Mouse (Mus musculus): Measurements from ENCODE around the gene Ctf1. TPM values are rescaled to one million over a fixed set of nuclear protein-coding genes. Genes with fewer than 3 reads are reported as not detected.

Ctf1 gene
- total and polyA plus RNA-seq, 2 experiments from 2014 or later: 3.8 to 6.5 TPM

GRCm38 (mm10) chr7:127759716-127760115, 47.2 kb downstream of the Ctf1 start:
- Histone ChIP-seq H3K9me3 (ENCODE audit: low read length) (no peaks in the 10 kb centered on the region), H3K36me3 (ENCODE audit: insufficient read depth) (peaks cover 55% of the 10 kb centered on the region), H3K4me2 (ENCODE audit: low read depth) (no peak overlapping the region), H3K4me3 (ENCODE audit: low read depth, low read length) (no peak overlapping the region), H3K27ac (ENCODE audit: low read depth, low read length) (no peak overlapping the region), H3K4me1 (ENCODE audit: insufficient read depth) (no peaks in the 10 kb centered on the region), H3K27me3 (ENCODE audit: insufficient read depth, low read length) (no peaks in the 10 kb centered on the region), H3K9ac (no peak overlapping the region)
- DNase-seq (no peak), ATAC-seq (no peak)
- TF ChIP-seq CTCF (IDR thresholded peaks at IDR 0.05; ENCODE audit: low read depth): no peak
- WGBS: 79% methylated on average over 6 of the region's 6 CpGs

DNA sequence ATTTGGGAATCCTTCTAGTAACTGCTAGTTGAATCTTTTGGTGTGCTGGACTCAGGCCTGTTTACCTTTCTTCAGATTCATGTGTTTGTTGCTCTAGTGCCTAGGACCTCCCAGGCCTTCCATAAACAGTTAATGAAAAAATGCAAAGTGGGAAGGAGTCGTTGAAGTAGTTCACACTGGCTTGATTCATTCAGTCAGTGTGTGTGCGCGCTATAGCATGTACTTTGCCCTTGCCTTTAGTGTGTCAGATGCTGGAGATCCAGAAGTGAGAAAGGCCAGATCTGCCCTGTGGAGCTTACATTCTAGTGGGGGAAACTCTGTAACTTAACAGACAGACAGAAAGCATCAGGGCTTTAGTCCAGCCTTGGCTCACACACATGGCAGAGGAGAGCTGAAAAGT, 47.9 kb downstream of the Ctf1 start:
- TF ChIP-seq CTCF (IDR thresholded peaks at IDR 0.05; ENCODE audit: low read depth): no peak
- H3K4me3 ChIP-seq (ENCODE audit: low read depth, low read length): no peak overlapping the region
- 85% methylated on average over 3 of the region's 3 CpGs for WGBS

DNA sequence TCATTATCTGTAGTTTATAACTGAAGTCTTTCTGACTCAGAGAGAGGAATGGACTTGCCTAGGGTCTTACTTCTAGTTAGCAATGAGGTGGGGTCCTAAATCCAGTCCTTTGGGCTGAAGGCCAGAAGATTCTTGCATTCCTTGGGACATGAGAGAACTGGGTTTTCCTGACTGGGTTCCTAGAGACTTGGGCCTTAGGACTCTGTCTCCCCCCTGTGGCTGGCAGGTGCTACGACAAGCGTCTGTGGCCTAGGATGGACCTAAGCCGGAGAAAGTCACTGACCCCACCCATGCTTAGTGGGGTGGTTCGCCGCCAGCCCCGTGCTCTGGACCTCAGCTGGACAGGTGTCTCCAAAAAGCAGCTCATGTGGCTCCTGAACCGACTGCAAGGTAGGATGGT, 48.5 kb downstream of the Ctf1 start:
- peak; percentile 83 for TF ChIP-seq CTCF (IDR thresholded peaks at IDR 0.05; ENCODE audit: low read depth)
- Histone ChIP-seq H3K36me3 (ENCODE audit: insufficient read depth) (peaks cover 64% of the 10 kb centered on the region), H3K9me3 (ENCODE audit: low read length) (no peaks in the 10 kb centered on the region), H3K4me3 (ENCODE audit: low read depth, low read length) (no peak overlapping the region), H3K27me3 (ENCODE audit: insufficient read depth, low read length) (no peaks in the 10 kb centered on the region), H3K27ac (ENCODE audit: low read depth, low read length) (no peak overlapping the region), H3K4me2 (ENCODE audit: low read depth) (no peak overlapping the region), H3K4me1 (ENCODE audit: insufficient read depth) (no peaks in the 10 kb centered on the region), H3K9ac (no peak overlapping the region)
- WGBS: 43% methylated on average over 7 of the region's 7 CpGs
- ATAC-seq (no peak), DNase-seq (peak; percentile 60)

More for the DNA sequence above, 47.9 kb downstream of the Ctf1 start:
- H3K9me3 ChIP-seq (ENCODE audit: low read length): no peaks in the 10 kb centered on the region
- H3K27ac ChIP-seq (ENCODE audit: low read depth, low read length): no peak overlapping the region
- peaks cover 58% of the 10 kb centered on the region for H3K36me3 ChIP-seq (ENCODE audit: insufficient read depth)
- DNase-seq (no peak), ATAC-seq (no peak)
- H3K4me1 ChIP-seq (ENCODE audit: insufficient read depth): no peaks in the 10 kb centered on the region
- H3K9ac ChIP-seq: no peak overlapping the region
- no peak overlapping the region for H3K4me2 ChIP-seq (ENCODE audit: low read depth)
- H3K27me3 ChIP-seq (ENCODE audit: insufficient read depth, low read length): no peaks in the 10 kb centered on the region

GRCm38 (mm10) chr7:127763642-127764041, 51.1 kb downstream of the Ctf1 start:
- H3K9ac ChIP-seq: no peak overlapping the region
- 92% methylated on average over 4 of the region's 4 CpGs for WGBS
- no peak for ATAC-seq
- H3K27me3 ChIP-seq (ENCODE audit: insufficient read depth, low read length): no peaks in the 10 kb centered on the region
- DNase-seq: no peak
- H3K36me3 ChIP-seq (ENCODE audit: insufficient read depth): peaks cover 70% of the 10 kb centered on the region
- TF ChIP-seq CTCF (IDR thresholded peaks at IDR 0.05; ENCODE audit: low read depth): no peak
- H3K27ac ChIP-seq (ENCODE audit: low read depth, low read length): no peak overlapping the region
- no peaks in the 10 kb centered on the region for H3K9me3 ChIP-seq (ENCODE audit: low read length)
- no peak overlapping the region for H3K4me2 ChIP-seq (ENCODE audit: low read depth)
- peaks cover 5% of the 10 kb centered on the region for H3K4me1 ChIP-seq (ENCODE audit: insufficient read depth)
- H3K4me3 ChIP-seq (ENCODE audit: low read depth, low read length): no peak overlapping the region

DNA sequence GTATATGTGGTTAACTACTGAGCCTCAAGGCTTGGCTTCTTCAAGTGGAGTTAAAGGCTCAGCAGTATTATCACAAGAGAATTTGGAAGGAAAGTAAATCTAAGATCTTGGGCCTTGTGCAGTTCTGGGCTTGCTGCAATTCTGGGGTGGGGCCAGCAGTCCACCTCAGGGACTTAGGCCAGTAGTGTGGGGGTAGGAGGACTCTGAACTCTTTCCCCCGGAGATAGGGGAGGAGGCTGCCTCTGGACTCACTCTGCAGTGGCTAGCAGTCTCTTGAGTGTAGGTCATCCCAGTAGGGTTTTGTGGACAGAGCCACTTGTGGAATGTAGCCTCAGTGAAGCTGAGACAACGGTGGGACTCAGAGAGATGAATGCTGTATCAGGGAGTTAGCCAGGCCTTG, 53.2 kb downstream of the Ctf1 start:
- H3K4me1 ChIP-seq (ENCODE audit: insufficient read depth): peaks cover 7% of the 10 kb centered on the region
- H3K27ac ChIP-seq (ENCODE audit: low read depth, low read length): no peak overlapping the region
- no peak for TF ChIP-seq CTCF (IDR thresholded peaks at IDR 0.05; ENCODE audit: low read depth)
- 89% methylated on average over 2 of the region's 2 CpGs for WGBS
- H3K4me3 ChIP-seq (ENCODE audit: low read depth, low read length): no peak overlapping the region
- peaks cover 62% of the 10 kb centered on the region for H3K36me3 ChIP-seq (ENCODE audit: insufficient read depth)
- no peak for DNase-seq
- H3K27me3 ChIP-seq (ENCODE audit: insufficient read depth, low read length): no peaks in the 10 kb centered on the region
- H3K4me2 ChIP-seq (ENCODE audit: low read depth): no peak overlapping the region
- no peaks in the 10 kb centered on the region for H3K9me3 ChIP-seq (ENCODE audit: low read length)
- no peak for ATAC-seq
- H3K9ac ChIP-seq: no peak overlapping the region

GRCm38 (mm10) chr7:127766851-127767609, 54.5 kb downstream of the Ctf1 start:
- Histone ChIP-seq H3K27me3 (ENCODE audit: insufficient read depth, low read length) (no peaks in the 10 kb centered on the region), H3K36me3 (ENCODE audit: insufficient read depth) (peaks cover 56% of the 10 kb centered on the region), H3K9me3 (ENCODE audit: low read length) (no peaks in the 10 kb centered on the region), H3K4me3 (ENCODE audit: low read depth, low read length) (no peak overlapping the region), H3K4me1 (ENCODE audit: insufficient read depth) (peaks cover 7% of the 10 kb centered on the region), H3K9ac (no peak overlapping the region), H3K27ac (ENCODE audit: low read depth, low read length) (no peak overlapping the region), H3K4me2 (ENCODE audit: low read depth) (no peak overlapping the region)
- no peak for TF ChIP-seq CTCF (IDR thresholded peaks at IDR 0.05; ENCODE audit: low read depth)
- ATAC-seq (no peak), DNase-seq (no peak)
- 83% methylated on average over 17 of the region's 17 CpGs for WGBS

MicroRNAs within 50 kb of the gene (microRNA counts, 519-probe panel; counts per million panel counts)
- not detected for microRNA mmu-miR-762

Small RNA genes lying within 50 kb of the gene (microRNA-seq; reads per million reads assigned to microRNA genes)
- 0 reads per million in 2 experiments for gene Mir762

Other genes starting within 250 kb of the Ctf1 start
- gene Fbrs, start 233.5 kb upstream of the Ctf1 start, total RNA-seq (2014; rRNA removed): 23.7 and 31.9 TPM in 2 replicates
- 6.6 and 10.6 TPM in 2 replicates for gene Fbrs, start 233.5 kb upstream of the Ctf1 start, polyA plus RNA-seq (2015; fragmentation: Nextera tagmentation; extraction: Ambion mirVana)
- 29.3 and 39.9 TPM in 2 replicates for gene Srcap, start 200.8 kb upstream of the Ctf1 start, total RNA-seq (2014; rRNA removed)
- 12.6 and 23.7 TPM in 2 replicates for gene Srcap, start 200.8 kb upstream of the Ctf1 start, polyA plus RNA-seq (2015; fragmentation: Nextera tagmentation; extraction: Ambion mirVana)
- gene Gm42715, start 193.2 kb upstream of the Ctf1 start, total RNA-seq (2014; rRNA removed): 18.1 and 28.3 TPM in 2 replicates
- 6.1 and 10.3 TPM in 2 replicates for gene Gm42715, start 193.2 kb upstream of the Ctf1 start, polyA plus RNA-seq (2015; fragmentation: Nextera tagmentation; extraction: Ambion mirVana)
- 2.4 and 2.8 TPM in 2 replicates for gene Tmem265, start 151.3 kb upstream of the Ctf1 start, total RNA-seq (2014; rRNA removed)
- gene Tmem265, start 151.3 kb upstream of the Ctf1 start, polyA plus RNA-seq (2015; fragmentation: Nextera tagmentation; extraction: Ambion mirVana): 3.8 and 7.7 TPM in 2 replicates
- gene Phkg2, start 139.4 kb upstream of the Ctf1 start, total RNA-seq (2014; rRNA removed): 45.7 and 62.4 TPM in 2 replicates
- gene Phkg2, start 139.4 kb upstream of the Ctf1 start, polyA plus RNA-seq (2015; fragmentation: Nextera tagmentation; extraction: Ambion mirVana): 53.4 and 53.8 TPM in 2 replicates
- gene Ccdc189, start 124.1 kb upstream of the Ctf1 start, total RNA-seq (2014; rRNA removed): 9.0 and 11.0 TPM in 2 replicates
- 10.1 and 16.0 TPM in 2 replicates for gene Ccdc189, start 124.1 kb upstream of the Ctf1 start, polyA plus RNA-seq (2015; fragmentation: Nextera tagmentation; extraction: Ambion mirVana)
- gene Rnf40, start 124.0 kb upstream of the Ctf1 start, total RNA-seq (2014; rRNA removed): 49.8 and 60.1 TPM in 2 replicates
- gene Rnf40, start 124.0 kb upstream of the Ctf1 start, polyA plus RNA-seq (2015; fragmentation: Nextera tagmentation; extraction: Ambion mirVana): 34.5 and 37.8 TPM in 2 replicates
- 27.6 and 35.7 TPM in 2 replicates for gene Zfp629, start 96.9 kb upstream of the Ctf1 start, total RNA-seq (2014; rRNA removed)
- gene Zfp629, start 96.9 kb upstream of the Ctf1 start, polyA plus RNA-seq (2015; fragmentation: Nextera tagmentation; extraction: Ambion mirVana): 9.6 and 10.5 TPM in 2 replicates
- gene Bcl7c, start 3.8 kb upstream of the Ctf1 start, total RNA-seq (2014; rRNA removed): 93.1 and 102 TPM in 2 replicates
- gene Bcl7c, start 3.8 kb upstream of the Ctf1 start, polyA plus RNA-seq (2015; fragmentation: Nextera tagmentation; extraction: Ambion mirVana): 43.9 and 47.5 TPM in 2 replicates
- not detected in 2 replicates for gene Ctf2, start 19.4 kb downstream of the Ctf1 start, total RNA-seq (2014; rRNA removed)
- not detected in 2 replicates for gene Ctf2, start 19.4 kb downstream of the Ctf1 start, polyA plus RNA-seq (2015; fragmentation: Nextera tagmentation; extraction: Ambion mirVana)
- gene Fbxl19, start 31.8 kb downstream of the Ctf1 start, total RNA-seq (2014; rRNA removed): 162 and 178 TPM in 2 replicates
- 6.9 and 7.9 TPM in 2 replicates for gene Fbxl19, start 31.8 kb downstream of the Ctf1 start, polyA plus RNA-seq (2015; fragmentation: Nextera tagmentation; extraction: Ambion mirVana)
- gene Orai3, start 57.1 kb downstream of the Ctf1 start, total RNA-seq (2014; rRNA removed): 19.0 and 19.4 TPM in 2 replicates
- 9.6 and 13.4 TPM in 2 replicates for gene Orai3, start 57.1 kb downstream of the Ctf1 start, polyA plus RNA-seq (2015; fragmentation: Nextera tagmentation; extraction: Ambion mirVana)
- 18.2 and 20.7 TPM in 2 replicates for gene Setd1a, start 63.9 kb downstream of the Ctf1 start, total RNA-seq (2014; rRNA removed)
- 13.2 and 13.7 TPM in 2 replicates for gene Setd1a, start 63.9 kb downstream of the Ctf1 start, polyA plus RNA-seq (2015; fragmentation: Nextera tagmentation; extraction: Ambion mirVana)
- gene Gm49388, start 72.9 kb downstream of the Ctf1 start, total RNA-seq (2014; rRNA removed): 0.05 TPM in 1 of 2 replicates, not detected in the other
- gene Gm49388, start 72.9 kb downstream of the Ctf1 start, polyA plus RNA-seq (2015; fragmentation: Nextera tagmentation; extraction: Ambion mirVana): not detected in 2 replicates
- gene Hsd3b7, start 87.9 kb downstream of the Ctf1 start, total RNA-seq (2014; rRNA removed): 7.1 and 8.4 TPM in 2 replicates
- gene Hsd3b7, start 87.9 kb downstream of the Ctf1 start, polyA plus RNA-seq (2015; fragmentation: Nextera tagmentation; extraction: Ambion mirVana): 8.4 and 8.7 TPM in 2 replicates
- gene Stx4a, start 111.6 kb downstream of the Ctf1 start, total RNA-seq (2014; rRNA removed): 7.5 and 9.2 TPM in 2 replicates
- gene Stx4a, start 111.6 kb downstream of the Ctf1 start, polyA plus RNA-seq (2015; fragmentation: Nextera tagmentation; extraction: Ambion mirVana): 18.8 and 20.4 TPM in 2 replicates
- gene Stx1b, start 111.8 kb downstream of the Ctf1 start, total RNA-seq (2014; rRNA removed): 37.9 and 51.3 TPM in 2 replicates
- gene Stx1b, start 111.8 kb downstream of the Ctf1 start, polyA plus RNA-seq (2015; fragmentation: Nextera tagmentation; extraction: Ambion mirVana): 38.5 and 58.4 TPM in 2 replicates
- 31.2 and 37.7 TPM in 2 replicates for gene Zfp646, start 163.5 kb downstream of the Ctf1 start, total RNA-seq (2014; rRNA removed)
- 3.8 and 4.2 TPM in 2 replicates for gene Zfp646, start 163.5 kb downstream of the Ctf1 start, polyA plus RNA-seq (2015; fragmentation: Nextera tagmentation; extraction: Ambion mirVana)
- 16.0 and 25.1 TPM in 2 replicates for gene Zfp668, start 164.1 kb downstream of the Ctf1 start, total RNA-seq (2014; rRNA removed)
- gene Zfp668, start 164.1 kb downstream of the Ctf1 start, polyA plus RNA-seq (2015; fragmentation: Nextera tagmentation; extraction: Ambion mirVana): 23.7 and 34.2 TPM in 2 replicates
- gene Prss53, start 178.2 kb downstream of the Ctf1 start, total RNA-seq (2014; rRNA removed): 0.62 and 0.81 TPM in 2 replicates
- gene Prss53, start 178.2 kb downstream of the Ctf1 start, polyA plus RNA-seq (2015; fragmentation: Nextera tagmentation; extraction: Ambion mirVana): 0.24 and 0.69 TPM in 2 replicates
- not detected in 2 replicates for gene Gm21974, start 182.7 kb downstream of the Ctf1 start, total RNA-seq (2014; rRNA removed)
- not detected in 2 replicates for gene Gm21974, start 182.7 kb downstream of the Ctf1 start, polyA plus RNA-seq (2015; fragmentation: Nextera tagmentation; extraction: Ambion mirVana)
- 17.2 and 28.0 TPM in 2 replicates for gene Vkorc1, start 182.9 kb downstream of the Ctf1 start, total RNA-seq (2014; rRNA removed)
- gene Vkorc1, start 182.9 kb downstream of the Ctf1 start, polyA plus RNA-seq (2015; fragmentation: Nextera tagmentation; extraction: Ambion mirVana): 69.4 and 73.0 TPM in 2 replicates
- 43.0 and 56.2 TPM in 2 replicates for gene Bckdk, start 191.3 kb downstream of the Ctf1 start, total RNA-seq (2014; rRNA removed)
- gene Bckdk, start 191.3 kb downstream of the Ctf1 start, polyA plus RNA-seq (2015; fragmentation: Nextera tagmentation; extraction: Ambion mirVana): 66.8 and 69.3 TPM in 2 replicates
- 30.6 and 41.1 TPM in 2 replicates for gene Kat8, start 199.8 kb downstream of the Ctf1 start, total RNA-seq (2014; rRNA removed)
- gene Kat8, start 199.8 kb downstream of the Ctf1 start, polyA plus RNA-seq (2015; fragmentation: Nextera tagmentation; extraction: Ambion mirVana): 34.8 and 37.0 TPM in 2 replicates
- 0.38 and 1.1 TPM in 2 replicates for gene Prss8, start 217.4 kb downstream of the Ctf1 start, total RNA-seq (2014; rRNA removed)
- 0.92 and 1.5 TPM in 2 replicates for gene Prss8, start 217.4 kb downstream of the Ctf1 start, polyA plus RNA-seq (2015; fragmentation: Nextera tagmentation; extraction: Ambion mirVana)
- gene Prss36, start 234.0 kb downstream of the Ctf1 start, total RNA-seq (2014; rRNA removed): 6.4 and 18.4 TPM in 2 replicates
- 15.6 and 18.3 TPM in 2 replicates for gene Prss36, start 234.0 kb downstream of the Ctf1 start, polyA plus RNA-seq (2015; fragmentation: Nextera tagmentation; extraction: Ambion mirVana)

Measured in forebrain, postnatal 0 days (tissue).